Comparison of ENCODE assay signal across 11 mouse cellular contexts in genomic region chr3:52519910-52520608, GRCm38 (mm10).
A peak's percentile ranks its signal among the peaks of the same experiment; 100 is the strongest.
DNase-seq lines count a peak whose midpoint lies in the region; ATAC-seq and TF ChIP-seq lines count a peak whose summit lies in the region.
"Had no signal": no experiment of that assay in that cellular context is flagged by ENCODE, and none has a peak within 500 bp of the region (broad histone marks: within the 10 kb centered on the region; RNA-seq: fewer than 3 reads in every experiment).

No protein-coding gene starts in this region.

- no peak overlapping the region for H3K4me3 ChIP-seq in heart, adult 2 months
- H3K4me3 ChIP-seq in heart, embryonic 16.5 days (ENCODE audit: low read length), result peak overlapping the region; percentile 16; the same call in 1 of the 2 replicates
- H3K4me3 ChIP-seq in kidney, embryonic 14.5 days (ENCODE audit: low read length), result no peak overlapping the region
- H3K4me3 ChIP-seq: erythroblast, embryonic 14.5 days; stomach, embryonic 15.5 days had no signal

- 58% methylated on average over 22 of the region's 22 CpGs for WGBS in heart, adult 2 months
- 44% methylated on average over 22 of the region's 22 CpGs for WGBS in heart, embryonic 16.5 days
- WGBS in kidney, embryonic 14.5 days, result 71% methylated on average over 22 of the region's 22 CpGs

- intact Hi-C loops in heart, adult 2 months (cut with DNase I), result no loop called here
- intact Hi-C loops in heart, postnatal 36 days (cut with DNase I), result no loop called here

- H3K9ac ChIP-seq in heart, adult 2 months (ENCODE audit: low read depth, low read length), result no peak overlapping the region
- no peak overlapping the region for H3K9ac ChIP-seq in heart, embryonic 16.5 days (ENCODE audit: low read length)
- no peak overlapping the region for H3K9ac ChIP-seq in kidney, embryonic 14.5 days (ENCODE audit: low read depth, low read length)
- H3K9ac ChIP-seq: stomach, embryonic 15.5 days had no signal

- no peaks in the 10 kb centered on the region for H3K4me1 ChIP-seq in heart, adult 2 months (ENCODE audit: control insufficient read depth, insufficient read depth, low read length)
- peaks cover 8% of the 10 kb centered on the region for H3K4me1 ChIP-seq in heart, embryonic 16.5 days (ENCODE audit: control insufficient read depth, insufficient read depth, low read length)
- no peaks in the 10 kb centered on the region for H3K4me1 ChIP-seq in kidney, embryonic 14.5 days (ENCODE audit: control insufficient read depth, insufficient read depth, low read length)
- H3K4me1 ChIP-seq: stomach, embryonic 15.5 days had no signal

- no peak overlapping the region for H3K27ac ChIP-seq in heart, adult 2 months
- no peak overlapping the region for H3K27ac ChIP-seq in heart, embryonic 16.5 days (ENCODE audit: low read length)
- H3K27ac ChIP-seq in kidney, embryonic 14.5 days (ENCODE audit: low read depth, low read length), result no peak overlapping the region
- H3K27ac ChIP-seq: stomach, embryonic 15.5 days had no signal

- no peak for DNase-seq in heart, adult 2 months
- DNase-seq in heart, postnatal 36 days, result no peak
- peak; percentile 72 to 87 for DNase-seq in right cerebral cortex, postnatal 10 days (ENCODE audit: low spot score in 2 of 2)
- DNase-seq in right cerebral cortex, postnatal 25 days, result no peak
- DNase-seq in retina, adult 2 months (ENCODE audit: low read depth, low spot score), result peak; percentile 23
- no peak for DNase-seq in kidney, adult 18-20 months
- DNase-seq: lung, postnatal 14 days had no signal

- no peaks in the 10 kb centered on the region for H3K9me3 ChIP-seq in heart, embryonic 16.5 days (replicated peaks; ENCODE audit: control insufficient read depth, low read length)
- H3K9me3 ChIP-seq in kidney, embryonic 14.5 days (ENCODE audit: control insufficient read depth, low read length), result no peaks in the 10 kb centered on the region
- H3K9me3 ChIP-seq: stomach, embryonic 15.5 days had no signal

- TF ChIP-seq CTCF in heart, adult 2 months (IDR thresholded peaks at IDR 0.05), result no peak

- 0 out of 2 replicates have a peak, but pooled peaks have one; percentile 10 for TF ChIP-seq EP300 in heart, adult 2 months (IDR thresholded peaks at IDR 0.05; ENCODE audit: insufficient read depth, low read depth, low read length)

- TF ChIP-seq POLR2A in heart, adult 2 months (IDR thresholded peaks at IDR 0.05; ENCODE audit: insufficient read depth, low read depth, low read length), result no peak

- H3K4me2 ChIP-seq in heart, embryonic 16.5 days (ENCODE audit: low read depth, low read length), result peak overlapping the region; percentile 47
- no peak overlapping the region for H3K4me2 ChIP-seq in kidney, embryonic 14.5 days (replicated peaks; ENCODE audit: low read depth, low read length)
- H3K4me2 ChIP-seq: stomach, embryonic 15.5 days had no signal

- H3K79me2 ChIP-seq in heart, adult 2 months (replicated peaks; ENCODE audit: control insufficient read depth, insufficient read depth, low read length), result no peaks in the 10 kb centered on the region

- H3K27me3 ChIP-seq in heart, adult 2 months (ENCODE audit: control insufficient read depth, insufficient read depth, low read length), result no peaks in the 10 kb centered on the region
- no peaks in the 10 kb centered on the region for H3K27me3 ChIP-seq in heart, embryonic 16.5 days (ENCODE audit: control insufficient read depth, insufficient read depth, low read length)
- no peaks in the 10 kb centered on the region for H3K27me3 ChIP-seq in kidney, embryonic 14.5 days (ENCODE audit: control insufficient read depth, insufficient read depth, low read length)
- H3K27me3 ChIP-seq: stomach, embryonic 15.5 days had no signal

- no peak for ATAC-seq in heart, embryonic 16.5 days (replicated peaks; ENCODE audit: extremely low read depth, insufficient read depth, low FRiP score)
- ATAC-seq in kidney, embryonic 14.5 days (ENCODE audit: low FRiP score, low TSS enrichment), result no peak

- H3K36me3 ChIP-seq in heart, adult 2 months (ENCODE audit: control insufficient read depth, insufficient read depth, low read length), result peaks cover 3% of the 10 kb centered on the region; the same call in 1 of the 2 replicates
- H3K36me3 ChIP-seq in heart, embryonic 16.5 days (ENCODE audit: control insufficient read depth, insufficient read depth), result no peaks in the 10 kb centered on the region
- H3K36me3 ChIP-seq in kidney, embryonic 14.5 days (ENCODE audit: control insufficient read depth, insufficient read depth, low read length), result no peaks in the 10 kb centered on the region
- H3K36me3 ChIP-seq: stomach, embryonic 15.5 days had no signal

Comparison
In these comparisons a context has a peak if more than half of its experiments do, and no peak if none do; other contexts are left out.
1. DNase-seq: peak in right cerebral cortex, postnatal 10 days (2 of 2) and retina, adult 2 months (single experiment); none in heart, adult 2 months (0 of 2), heart, postnatal 36 days (0 of 2), right cerebral cortex, postnatal 25 days (single experiment) and kidney, adult 18-20 months (single experiment).